Mouse (Mus musculus): ENCODE measurements at regions not wholly inside any gene's neighbourhood (a gene's known extent, or its start where the extent isn't known, plus 50 kb on each side); places are given as distances from the start of the nearest gene placed in this dataset.

GRCm38 (mm10) chr11:17453530-17453929 lies 196.2 kb downstream of the C1d start:
- TF ChIP-seq POLR2A (IDR thresholded peaks at IDR 0.05; ENCODE audit: extremely low read depth, insufficient read depth, low read length) (no peak), CTCF (IDR thresholded peaks at IDR 0.05; ENCODE audit: extremely low read depth, insufficient read depth, low read length) (no peak)
